Mouse (Mus musculus): ENCODE results near the gene Ube2t. TPM values are rescaled to one million over a fixed set of nuclear protein-coding genes. Genes with fewer than 3 reads are reported as not detected.
A peak's percentile ranks its signal among the peaks of the same experiment; 100 is the strongest.

The Ube2t gene
- polyA plus RNA-seq, 1 experiment from 2014 or later = 48.2 TPM

- H3K27me3 ChIP-seq (ENCODE audit: control insufficient read depth, insufficient read depth, low read length) = no peaks in the 10 kb centered on the region
- H3K27ac ChIP-seq (ENCODE audit: low read depth, low read length) = no peak overlapping the region
- no peak overlapping the region for H3K4me2 ChIP-seq
- whole genome bisulfite sequencing = 92% methylated on average over 8 of the region's 8 CpGs
- H3K36me3 ChIP-seq (ENCODE audit: control insufficient read depth, insufficient read depth, low read length) = no peaks in the 10 kb centered on the region
- peaks cover 2% of the 10 kb centered on the region; the same call in 1 of the 2 replicates for H3K4me1 ChIP-seq (ENCODE audit: control insufficient read depth, insufficient read depth, low read length)
- DNase-seq (ENCODE audit: low spot score, missing footprints) (peak; percentile 39), ATAC-seq (ENCODE audit: low FRiP score) (no peak)
- no peak overlapping the region for H3K4me3 ChIP-seq (ENCODE audit: low read depth, low read length)
- no peak overlapping the region for H3K9ac ChIP-seq (ENCODE audit: low read length)
- no peaks in the 10 kb centered on the region for H3K9me3 ChIP-seq (ENCODE audit: control insufficient read depth, low read length)
Measured at GRCm38 (mm10) chr1:134998231-134998630, 35.9 kb downstream of the Ube2t start.

- Histone ChIP-seq H3K4me3 (ENCODE audit: low read depth, low read length) (no peak overlapping the region), H3K9me3 (ENCODE audit: control insufficient read depth, low read length) (no peaks in the 10 kb centered on the region), H3K4me2 (no peak overlapping the region), H3K9ac (ENCODE audit: low read length) (no peak overlapping the region), H3K4me1 (ENCODE audit: control insufficient read depth, insufficient read depth, low read length) (peaks cover 3% of the 10 kb centered on the region; the same call in 1 of the 2 replicates), H3K27me3 (ENCODE audit: control insufficient read depth, insufficient read depth, low read length) (no peaks in the 10 kb centered on the region), H3K36me3 (ENCODE audit: control insufficient read depth, insufficient read depth, low read length) (no peaks in the 10 kb centered on the region), H3K27ac (ENCODE audit: low read depth, low read length) (no peak overlapping the region)
- 82% methylated on average over 9 of the region's 9 CpGs for WGBS
- no peak for ATAC-seq (ENCODE audit: low FRiP score)
- DNase-seq (ENCODE audit: low spot score, missing footprints) = no peak
Measured at GRCm38 (mm10) chr1:135000527-135000926, 38.2 kb downstream of the Ube2t start.

- WGBS = 51% methylated on average over 4 of the region's 4 CpGs
- H3K36me3 ChIP-seq (ENCODE audit: control insufficient read depth, insufficient read depth, low read length) = no peaks in the 10 kb centered on the region
- no peak for ATAC-seq (ENCODE audit: low FRiP score)
Measured at GRCm38 (mm10) chr1:135003346-135003745, 41.0 kb downstream of the Ube2t start.

GRCm38 (mm10) chr1:135005696-135006095, 43.3 kb downstream of the Ube2t start:
- Histone ChIP-seq H3K36me3 (ENCODE audit: control insufficient read depth, insufficient read depth, low read length) (no peaks in the 10 kb centered on the region), H3K9me3 (ENCODE audit: control insufficient read depth, low read length) (no peaks in the 10 kb centered on the region), H3K4me1 (ENCODE audit: control insufficient read depth, insufficient read depth, low read length) (peaks cover 3% of the 10 kb centered on the region; the same call in 1 of the 2 replicates), H3K4me2 (no peak overlapping the region), H3K9ac (ENCODE audit: low read length) (no peak overlapping the region), H3K27me3 (ENCODE audit: control insufficient read depth, insufficient read depth, low read length) (no peaks in the 10 kb centered on the region), H3K4me3 (ENCODE audit: low read depth, low read length) (no peak overlapping the region), H3K27ac (ENCODE audit: low read depth, low read length) (no peak overlapping the region)
- ATAC-seq (ENCODE audit: low FRiP score) (no peak), DNase-seq (ENCODE audit: low spot score, missing footprints) (no peak)
- 83% methylated on average over 7 of the region's 7 CpGs for WGBS

More at GRCm38 (mm10) chr1:135003346-135003745, 41.0 kb downstream of the Ube2t start:
- DNase-seq (ENCODE audit: low spot score, missing footprints) = peak; percentile 33
- Histone ChIP-seq H3K27me3 (ENCODE audit: control insufficient read depth, insufficient read depth, low read length) (no peaks in the 10 kb centered on the region), H3K4me1 (ENCODE audit: control insufficient read depth, insufficient read depth, low read length) (peaks cover 3% of the 10 kb centered on the region; the same call in 1 of the 2 replicates), H3K9ac (ENCODE audit: low read length) (no peak overlapping the region), H3K27ac (ENCODE audit: low read depth, low read length) (no peak overlapping the region), H3K4me3 (ENCODE audit: low read depth, low read length) (no peak overlapping the region), H3K9me3 (ENCODE audit: control insufficient read depth, low read length) (no peaks in the 10 kb centered on the region), H3K4me2 (no peak overlapping the region)

GRCm38 (mm10) chr1:135009833-135010232, 47.5 kb downstream of the Ube2t start:
- Histone ChIP-seq H3K27me3 (ENCODE audit: control insufficient read depth, insufficient read depth, low read length) (no peaks in the 10 kb centered on the region), H3K9ac (ENCODE audit: low read length) (no peak overlapping the region), H3K4me2 (no peak overlapping the region), H3K4me3 (ENCODE audit: low read depth, low read length) (no peak overlapping the region), H3K27ac (ENCODE audit: low read depth, low read length) (no peak overlapping the region), H3K9me3 (ENCODE audit: control insufficient read depth, low read length) (no peaks in the 10 kb centered on the region), H3K4me1 (ENCODE audit: control insufficient read depth, insufficient read depth, low read length) (no peaks in the 10 kb centered on the region), H3K36me3 (ENCODE audit: control insufficient read depth, insufficient read depth, low read length) (no peaks in the 10 kb centered on the region)
- 86% methylated on average over 3 of the region's 3 CpGs for WGBS
- ATAC-seq (ENCODE audit: low FRiP score) = no peak
- no peak for DNase-seq (ENCODE audit: low spot score, missing footprints)

GRCm38 (mm10) chr1:135011912-135012311, 49.5 kb downstream of the Ube2t start:
- H3K4me1 ChIP-seq (ENCODE audit: control insufficient read depth, insufficient read depth, low read length) = no peaks in the 10 kb centered on the region
- H3K9me3 ChIP-seq (ENCODE audit: control insufficient read depth, low read length) = no peaks in the 10 kb centered on the region
- DNase-seq (ENCODE audit: low spot score, missing footprints) (no peak), ATAC-seq (ENCODE audit: low FRiP score) (no peak)
- 93% methylated on average over 5 of the region's 5 CpGs for WGBS
- H3K27ac ChIP-seq (ENCODE audit: low read depth, low read length) = no peak overlapping the region
- H3K27me3 ChIP-seq (ENCODE audit: control insufficient read depth, insufficient read depth, low read length) = no peaks in the 10 kb centered on the region
- H3K36me3 ChIP-seq (ENCODE audit: control insufficient read depth, insufficient read depth, low read length) = no peaks in the 10 kb centered on the region
- no peak overlapping the region for H3K4me2 ChIP-seq
- no peak overlapping the region for H3K9ac ChIP-seq (ENCODE audit: low read length)
- no peak overlapping the region for H3K4me3 ChIP-seq (ENCODE audit: low read depth, low read length)

GRCm38 (mm10) chr1:135012472-135012871, 50.1 kb downstream of the Ube2t start:
- DNase-seq (ENCODE audit: low spot score, missing footprints) = no peak
- Histone ChIP-seq H3K4me3 (ENCODE audit: low read depth, low read length) (no peak overlapping the region), H3K36me3 (ENCODE audit: control insufficient read depth, insufficient read depth, low read length) (no peaks in the 10 kb centered on the region), H3K4me1 (ENCODE audit: control insufficient read depth, insufficient read depth, low read length) (no peaks in the 10 kb centered on the region), H3K27ac (ENCODE audit: low read depth, low read length) (no peak overlapping the region), H3K4me2 (no peak overlapping the region), H3K9ac (ENCODE audit: low read length) (no peak overlapping the region), H3K9me3 (ENCODE audit: control insufficient read depth, low read length) (no peaks in the 10 kb centered on the region), H3K27me3 (ENCODE audit: control insufficient read depth, insufficient read depth, low read length) (no peaks in the 10 kb centered on the region)
- 83% methylated on average over 9 of the region's 9 CpGs for WGBS
- ATAC-seq (ENCODE audit: low FRiP score) = no peak

- DNase-seq (ENCODE audit: low spot score, missing footprints) = no peak
- Histone ChIP-seq H3K36me3 (ENCODE audit: control insufficient read depth, insufficient read depth, low read length) (no peaks in the 10 kb centered on the region), H3K27me3 (ENCODE audit: control insufficient read depth, insufficient read depth, low read length) (no peaks in the 10 kb centered on the region), H3K4me3 (ENCODE audit: low read depth, low read length) (no peak overlapping the region), H3K4me2 (no peak overlapping the region), H3K4me1 (ENCODE audit: control insufficient read depth, insufficient read depth, low read length) (no peaks in the 10 kb centered on the region), H3K9me3 (ENCODE audit: control insufficient read depth, low read length) (no peaks in the 10 kb centered on the region), H3K27ac (ENCODE audit: low read depth, low read length) (no peak overlapping the region), H3K9ac (ENCODE audit: low read length) (no peak overlapping the region)
- 56% methylated on average over 10 of the region's 10 CpGs for WGBS
- ATAC-seq (ENCODE audit: low FRiP score) = no peak
Measured at GRCm38 (mm10) chr1:135014921-135015445, 52.6 kb downstream of the Ube2t start.

- H3K36me3 ChIP-seq (ENCODE audit: control insufficient read depth, insufficient read depth, low read length) = no peaks in the 10 kb centered on the region
- H3K4me2 ChIP-seq = no peak overlapping the region
- H3K9ac ChIP-seq (ENCODE audit: low read length) = no peak overlapping the region
- no peaks in the 10 kb centered on the region; the same call in 1 of the 2 replicates for H3K4me1 ChIP-seq (ENCODE audit: control insufficient read depth, insufficient read depth, low read length)
- DNase-seq (ENCODE audit: low spot score, missing footprints) = no peak
- ATAC-seq (ENCODE audit: low FRiP score) = no peak
- H3K27me3 ChIP-seq (ENCODE audit: control insufficient read depth, insufficient read depth, low read length) = no peaks in the 10 kb centered on the region
- WGBS = 86% methylated on average over 10 of the region's 10 CpGs
- no peaks in the 10 kb centered on the region for H3K9me3 ChIP-seq (ENCODE audit: control insufficient read depth, low read length)
- H3K4me3 ChIP-seq (ENCODE audit: low read depth, low read length) = no peak overlapping the region
- no peak overlapping the region for H3K27ac ChIP-seq (ENCODE audit: low read depth, low read length)
Measured at GRCm38 (mm10) chr1:135016907-135017655, 54.7 kb downstream of the Ube2t start.
